Mouse (Mus musculus) limb, embryonic 12.5 days (tissue): ENCODE data around the gene Cd84. TPM values are rescaled to one million over a fixed set of nuclear protein-coding genes. Genes with fewer than 3 reads are reported as not detected.
"Not testable (repeated sequence)": the region's sequence is repeated elsewhere in the genome, so short reads cannot be mapped to it uniquely, and the experiment has no call there.

Experiments
- ATAC-seq: fragments of 200-750 bp; cut with Nextera tagmentation; 2 replicates; pipeline ENCODE4 v1.8.0; 2017; ENCODE audit warnings: low read depth, moderate TSS enrichment; ENCODE audit not compliant: insufficient number of reproducible peaks, insufficient read depth, low FRiP score, low TSS enrichment
- H3K27ac ChIP-seq: fragments of 300-500 bp; sonication (generic); 2 replicates; pipeline ENCODE4 v1.5.1; 2016; ENCODE audit warnings: mild to moderate bottlenecking, moderate library complexity
- H3K27me3 ChIP-seq: fragments of 300-500 bp; sonication (generic); 2 replicates; pipeline ENCODE4 v1.6.1; 2016; ENCODE audit warnings: mild to moderate bottlenecking, moderate library complexity
- H3K36me3 ChIP-seq: fragments of 300-500 bp; sonication (generic); 2 replicates; pipeline ENCODE4 v1.6.1; 2016; ENCODE audit warnings: mild to moderate bottlenecking, moderate library complexity
- H3K4me1 ChIP-seq: fragments of 300-500 bp; sonication (generic); replicated peaks from 2 replicates; pipeline ENCODE4 v1.6.1; 2016
- H3K4me2 ChIP-seq: fragments of 300-500 bp; sonication (generic); 2 replicates; pipeline ENCODE4 v1.6.1; 2016; ENCODE audit warnings: mild to moderate bottlenecking, moderate library complexity
- H3K4me3 ChIP-seq: fragments of 300-500 bp; sonication (generic); replicated peaks from 2 replicates; pipeline ENCODE4 v1.5.1; 2016; ENCODE audit warnings: mild to moderate bottlenecking
- H3K9ac ChIP-seq: fragments of 300-500 bp; sonication (generic); replicated peaks from 2 replicates; pipeline ENCODE4 v1.6.1; 2016; ENCODE audit warnings: mild to moderate bottlenecking, moderate library complexity
- H3K9me3 ChIP-seq: fragments of 300-500 bp; sonication (generic); 2 replicates; pipeline ENCODE4 v1.6.1; 2016; ENCODE audit warnings: mild to moderate bottlenecking, moderate library complexity
- WGBS: fragments of 180-500 bp; shearing (Covaris S2); methylation state at CpG from one replicate; pipeline ENCODE4 v1.1.7; 2016; 5-methylcytosine and 5-hydroxymethylcytosine counted together
- polyA plus RNA-seq: library from polyadenylated mRNA; unstranded; fragments of >200 nt; fragmentation: Nextera tagmentation; extraction: Ambion mirVana; gene quantifications from 2 replicates; pipeline ENCODE4 v1.2.1, GENCODE M21; 2016

Cd84 gene
- polyA plus RNA-seq, 1 experiment from 2014 or later, result 0.90 TPM

GRCm38 (mm10) chr1:171840450-171841023 lies 1.0 kb downstream of the Cd84 start:
- Histone ChIP-seq H3K36me3 (no peaks in the 10 kb centered on the region), H3K9me3 (no peaks in the 10 kb centered on the region), H3K4me2 (no peak overlapping the region), H3K27ac (no peak overlapping the region), H3K27me3 (no peaks in the 10 kb centered on the region), H3K4me3 (no peak overlapping the region), H3K4me1 (no peaks in the 10 kb centered on the region), H3K9ac (no peak overlapping the region)
- ATAC-seq, result no peak
- WGBS, result 79% methylated on average over 4 of the region's 4 CpGs

- no peaks in the 10 kb centered on the region for H3K4me1 ChIP-seq
- no peak overlapping the region; the same call in 1 of the 2 replicates for H3K9ac ChIP-seq
- H3K9me3 ChIP-seq, result no peaks in the 10 kb centered on the region
- no peak overlapping the region for H3K4me2 ChIP-seq
- H3K27ac ChIP-seq, result no peak overlapping the region
- 74% methylated on average over 5 of the region's 5 CpGs for WGBS
- no peaks in the 10 kb centered on the region for H3K27me3 ChIP-seq
- H3K4me3 ChIP-seq, result no peak overlapping the region
- no peak for ATAC-seq
- no peaks in the 10 kb centered on the region for H3K36me3 ChIP-seq
Measured at GRCm38 (mm10) chr1:171845035-171845754, 5.7 kb downstream of the Cd84 start.

- H3K9ac ChIP-seq, result no peak overlapping the region
- no peak overlapping the region for H3K4me2 ChIP-seq
- H3K4me3 ChIP-seq, result no peak overlapping the region
- no peak for ATAC-seq
- H3K27me3 ChIP-seq, result no peaks in the 10 kb centered on the region
- no peak overlapping the region for H3K27ac ChIP-seq
- H3K4me1 ChIP-seq, result no peaks in the 10 kb centered on the region
- H3K9me3 ChIP-seq, result no peaks in the 10 kb centered on the region
- H3K36me3 ChIP-seq, result no peaks in the 10 kb centered on the region
Measured at GRCm38 (mm10) chr1:171848201-171848600, 8.7 kb downstream of the Cd84 start.

DNA sequence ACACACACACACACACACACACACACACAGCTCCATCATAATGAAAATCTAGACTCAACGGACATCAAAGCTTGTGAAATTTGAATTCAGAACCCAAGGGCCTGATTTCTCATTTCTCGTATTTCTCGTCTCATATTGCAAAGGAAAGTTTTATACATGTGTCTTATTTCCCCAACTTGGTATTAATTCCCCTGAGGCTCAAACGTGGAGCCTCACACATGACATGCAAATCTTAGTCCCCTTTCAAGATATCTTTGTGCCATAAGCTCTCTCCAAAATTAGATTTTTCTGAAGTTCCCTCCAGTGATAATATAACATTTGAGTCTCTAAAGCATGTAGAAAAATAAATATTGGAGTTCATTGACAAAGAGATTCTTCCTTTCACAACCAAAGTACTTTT lies 9.3 kb downstream of the Cd84 start:
- no peak overlapping the region for H3K4me2 ChIP-seq
- ATAC-seq, result no peak

GRCm38 (mm10) chr1:171849454-171849853 lies 10.0 kb downstream of the Cd84 start:
- ATAC-seq, result no peak

More for the DNA sequence above, 9.3 kb downstream of the Cd84 start:
- no peaks in the 10 kb centered on the region for H3K9me3 ChIP-seq
- H3K9ac ChIP-seq, result no peak overlapping the region
- no peaks in the 10 kb centered on the region for H3K27me3 ChIP-seq
- no peak overlapping the region for H3K27ac ChIP-seq
- no peaks in the 10 kb centered on the region for H3K4me1 ChIP-seq
- H3K4me3 ChIP-seq, result no peak overlapping the region
- 82% methylated on average over 4 of the region's 4 CpGs for WGBS
- no peaks in the 10 kb centered on the region for H3K36me3 ChIP-seq

DNA sequence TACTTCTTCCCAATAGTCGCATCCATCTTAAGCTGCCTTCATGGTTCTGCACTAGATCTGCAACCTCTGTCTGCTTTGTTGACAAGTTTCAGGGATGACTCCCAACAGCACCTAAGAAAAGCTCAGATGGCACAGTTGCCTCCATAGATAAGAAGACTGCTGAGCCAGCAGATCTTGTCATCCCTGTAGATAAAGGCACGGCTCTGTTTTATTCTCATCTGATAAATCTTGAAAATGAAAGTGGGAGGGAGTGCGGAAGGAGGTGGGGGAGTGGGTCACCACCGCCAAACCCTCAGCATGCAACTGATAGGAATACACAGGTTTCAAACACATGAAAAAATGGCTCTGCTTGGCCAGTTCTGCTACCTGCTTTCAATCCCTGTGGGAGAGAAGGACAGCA lies 26.0 kb downstream of the Cd84 start:
- Histone ChIP-seq H3K4me2 (no peak overlapping the region), H3K27ac (no peak overlapping the region), H3K36me3 (no peaks in the 10 kb centered on the region), H3K4me3 (no peak overlapping the region), H3K9me3 (0 out of 2 replicates have a peak, but pooled peaks cover 4% of the 10 kb centered on the region), H3K27me3 (no peaks in the 10 kb centered on the region), H3K9ac (no peak overlapping the region), H3K4me1 (no peaks in the 10 kb centered on the region)
- 90% methylated on average over 4 of the region's 4 CpGs for WGBS
- ATAC-seq, result no peak

More at GRCm38 (mm10) chr1:171849454-171849853, 10.0 kb downstream of the Cd84 start:
- Histone ChIP-seq H3K9ac (no peak overlapping the region), H3K4me1 (no peaks in the 10 kb centered on the region), H3K4me3 (no peak overlapping the region), H3K27me3 (no peaks in the 10 kb centered on the region), H3K36me3 (no peaks in the 10 kb centered on the region), H3K27ac (no peak overlapping the region), H3K9me3 (no peaks in the 10 kb centered on the region), H3K4me2 (no peak overlapping the region)
- WGBS, result 87% methylated on average over 5 of the region's 5 CpGs

DNA sequence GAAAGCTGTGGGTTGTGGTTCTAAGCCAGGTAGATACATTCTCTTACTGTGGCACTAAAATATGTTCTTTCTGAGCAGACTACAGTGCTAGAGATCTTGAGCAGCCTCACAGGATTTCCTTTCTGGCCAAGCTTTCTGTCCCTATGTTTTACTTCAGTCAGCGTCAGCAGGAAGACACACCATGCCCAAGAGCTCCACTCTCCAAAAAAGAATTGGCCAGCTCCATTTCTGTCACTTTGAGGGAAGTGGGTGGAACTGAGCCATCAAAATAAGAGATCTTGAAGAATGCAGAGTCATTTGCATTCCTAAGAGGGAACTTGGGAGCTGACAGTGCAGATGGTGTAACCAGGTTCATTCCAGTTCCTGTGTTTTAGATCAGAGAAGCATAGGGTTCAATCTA lies 47.5 kb downstream of the Cd84 start:
- no peak overlapping the region for H3K9ac ChIP-seq
- WGBS, result 82% methylated on average over 1 of the region's 1 CpGs
- H3K27ac ChIP-seq, result no peak overlapping the region
- ATAC-seq, result no peak
- no peaks in the 10 kb centered on the region for H3K36me3 ChIP-seq
- H3K27me3 ChIP-seq, result no peaks in the 10 kb centered on the region
- H3K4me1 ChIP-seq, result no peaks in the 10 kb centered on the region
- H3K4me3 ChIP-seq, result no peak overlapping the region
- H3K4me2 ChIP-seq, result no peak overlapping the region
- no peaks in the 10 kb centered on the region for H3K9me3 ChIP-seq

DNA sequence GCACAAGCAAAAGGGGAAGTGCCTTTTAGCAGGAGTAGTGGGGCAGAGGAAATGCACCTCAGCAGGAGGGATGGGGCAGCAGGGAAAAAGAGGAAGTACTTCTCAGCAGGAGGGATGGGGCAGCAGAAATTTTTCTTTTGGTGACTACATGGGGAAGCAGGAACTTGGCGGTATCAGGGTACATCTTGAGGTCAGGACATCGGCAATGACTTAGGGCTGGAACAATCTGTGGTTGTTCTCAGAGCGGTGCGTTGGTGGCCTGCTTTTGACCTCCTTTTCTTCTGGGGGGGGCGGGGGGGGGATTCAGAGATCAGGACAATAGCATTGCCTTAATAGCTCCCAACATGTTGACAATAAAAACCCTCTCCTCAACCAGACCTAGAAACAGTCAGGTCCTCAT lies 55.9 kb downstream of the Cd84 start, which contains the start of gene Gm10521:
Gene Gm10521, plus strand, starts transcription at position 301 of the 400 bp plus-strand sequence.
- not testable (repeated sequence) for ATAC-seq, H3K36me3 ChIP-seq, H3K9ac ChIP-seq, H3K4me3 ChIP-seq, H3K4me1 ChIP-seq, H3K9me3 ChIP-seq, H3K27ac ChIP-seq, H3K27me3 ChIP-seq, H3K4me2 ChIP-seq
- 80% methylated on average over 5 of the region's 5 CpGs for WGBS

- no peak overlapping the region for H3K4me2 ChIP-seq
- H3K4me1 ChIP-seq, result no peaks in the 10 kb centered on the region
- H3K4me3 ChIP-seq, result no peak overlapping the region
- no peak for ATAC-seq
- H3K27ac ChIP-seq, result no peak overlapping the region
- no peak overlapping the region for H3K9ac ChIP-seq
- H3K36me3 ChIP-seq, result no peaks in the 10 kb centered on the region
- H3K27me3 ChIP-seq, result no peaks in the 10 kb centered on the region
- WGBS, result 79% methylated on average over 1 of the region's 1 CpGs
- H3K9me3 ChIP-seq, result peaks cover 2% of the 10 kb centered on the region
Measured at GRCm38 (mm10) chr1:171904011-171904410, 64.5 kb downstream of the Cd84 start.

GRCm38 (mm10) chr1:171915638-171916458 lies 76.4 kb downstream of the Cd84 start:
- H3K4me3 ChIP-seq, result no peak overlapping the region
- no peak overlapping the region for H3K27ac ChIP-seq
- H3K36me3 ChIP-seq, result no peaks in the 10 kb centered on the region
- no peak overlapping the region for H3K9ac ChIP-seq
- no peak overlapping the region for H3K4me2 ChIP-seq
- H3K4me1 ChIP-seq, result no peaks in the 10 kb centered on the region
- no peak for ATAC-seq
- no peaks in the 10 kb centered on the region for H3K27me3 ChIP-seq
- WGBS, result 81% methylated on average over 13 of the region's 13 CpGs
- peaks cover 5% of the 10 kb centered on the region; the same call in 1 of the 2 replicates for H3K9me3 ChIP-seq

- H3K27me3 ChIP-seq, result no peaks in the 10 kb centered on the region
- no peaks in the 10 kb centered on the region for H3K36me3 ChIP-seq
- no peaks in the 10 kb centered on the region for H3K9me3 ChIP-seq
- no peak within 1 kb of the TSS for H3K4me3 ChIP-seq
- WGBS, result 87% methylated on average over 14 of the region's 14 CpGs
- no peaks in the 10 kb centered on the region for H3K4me1 ChIP-seq
- no peak within 1 kb of the TSS for H3K27ac ChIP-seq
- H3K9ac ChIP-seq, result no peak within 1 kb of the TSS
- no peak for ATAC-seq
- no peak within 1 kb of the TSS for H3K4me2 ChIP-seq
Measured at GRCm38 (mm10) chr1:171917305-171918039, 78.0 kb downstream of the Cd84 start, which contains the start of gene Slamf6. TSS of gene Slamf6 (plus strand) at chr1:171917515.
